ENCODE assay signal across 14 mouse cellular contexts in genomic region chr12:107978736-107979255, GRCm38 (mm10). TPM values are rescaled to one million over a fixed set of nuclear protein-coding genes. Genes with fewer than 3 reads are reported as not detected.
A peak's percentile ranks its signal among the peaks of the same experiment; 100 is the strongest.
DNase-seq lines count a peak whose midpoint lies in the region; ATAC-seq and TF ChIP-seq lines count a peak whose summit lies in the region.
"Had no signal": no experiment of that assay in that cellular context is flagged by ENCODE, and none has a peak within 500 bp of the region (broad histone marks: within the 10 kb centered on the region; RNA-seq: fewer than 3 reads in every experiment).

No protein-coding gene starts in this region.

- peaks cover 79% of the 10 kb centered on the region for H3K4me1 ChIP-seq in heart, embryonic 13.5 days
- H3K4me1 ChIP-seq in forebrain, embryonic 13.5 days, result peaks cover 99% of the 10 kb centered on the region
- peaks cover 82% of the 10 kb centered on the region for H3K4me1 ChIP-seq in midbrain, embryonic 14.5 days (ENCODE audit: control insufficient read depth, insufficient read depth, low read length)

- H3K27me3 ChIP-seq in heart, embryonic 13.5 days (replicated peaks), result peaks cover 54% of the 10 kb centered on the region
- H3K27me3 ChIP-seq in forebrain, embryonic 13.5 days, result no peaks in the 10 kb centered on the region
- no peaks in the 10 kb centered on the region; the same call in 1 of the 2 replicates for H3K27me3 ChIP-seq in midbrain, embryonic 14.5 days (ENCODE audit: control insufficient read depth, insufficient read depth, low read length)

- no peak for DNase-seq in heart, postnatal 25 days (ENCODE audit: low spot score)
- no peak for DNase-seq in layer of hippocampus, adult 2 months (ENCODE audit: low spot score in 2 of 2)
- no peak for DNase-seq in layer of hippocampus, adult 9-11 months
- DNase-seq in midbrain, embryonic 14.5 days, result no peak
- DNase-seq in left cerebral cortex, postnatal 36 days (ENCODE audit: low spot score in 2 of 2), result no peak
- DNase-seq in frontal cortex, postnatal 36 days (ENCODE audit: low spot score in 2 of 2), result no peak
- DNase-seq: adrenal gland, postnatal 36 days; cerebellum, adult 11-12 months; heart, postnatal 10 days; right cerebral cortex, adult 18-20 months had no signal

- peak overlapping the region; percentile 60; the same call in 1 of the 2 replicates for H3K4me3 ChIP-seq in heart, embryonic 13.5 days
- H3K4me3 ChIP-seq in layer of hippocampus, adult 2 months, result no peak overlapping the region
- no peak overlapping the region for H3K4me3 ChIP-seq in forebrain, embryonic 13.5 days
- H3K4me3 ChIP-seq in midbrain, embryonic 14.5 days (replicated peaks; ENCODE audit: low read depth, low read length), result no peak overlapping the region
- H3K4me3 ChIP-seq: left cerebral cortex, adult 2 months had no signal

- intact Hi-C loops in heart, postnatal 25 days (cut with DNase I), result no loop called here
- intact Hi-C loops in left cerebral cortex, postnatal 36 days (cut with DNase I), result loop anchor here (5.0 kb wide), 1 partner anchor 46 kb away; no protein-coding TSS in a partner anchor

- ATAC-seq in heart, embryonic 13.5 days (ENCODE audit: extremely low read depth, insufficient number of reproducible peaks, low FRiP score, low TSS enrichment), result no peak
- ATAC-seq in forebrain, embryonic 13.5 days, result no peak
- no peak for ATAC-seq in midbrain, embryonic 14.5 days (ENCODE audit: low FRiP score, low TSS enrichment)

- peak overlapping the region; percentile 86 for H3K9ac ChIP-seq in heart, embryonic 13.5 days
- H3K9ac ChIP-seq in forebrain, embryonic 13.5 days, result peak overlapping the region; percentile 63; the same call in 1 of the 2 replicates
- no peak overlapping the region for H3K9ac ChIP-seq in midbrain, embryonic 14.5 days (replicated peaks; ENCODE audit: low read length)
- H3K9ac ChIP-seq: liver, embryonic 14.5 days had no signal

- H3K4me2 ChIP-seq in heart, embryonic 13.5 days, result peak overlapping the region; percentile 93
- H3K4me2 ChIP-seq in forebrain, embryonic 13.5 days, result peak overlapping the region; percentile 66
- H3K4me2 ChIP-seq in midbrain, embryonic 14.5 days (ENCODE audit: low read length), result peak overlapping the region; percentile 74

- peak overlapping the region; percentile 94 for H3K27ac ChIP-seq in heart, embryonic 13.5 days (replicated peaks)
- H3K27ac ChIP-seq in layer of hippocampus, adult 2 months, result peak overlapping the region; percentile 76
- 0 out of 2 replicates have a peak overlapping the region, but pooled peaks have one; percentile 86 for H3K27ac ChIP-seq in forebrain, embryonic 13.5 days
- H3K27ac ChIP-seq in midbrain, embryonic 14.5 days (replicated peaks; ENCODE audit: low read depth, low read length), result no peak overlapping the region
- H3K27ac ChIP-seq: liver, embryonic 14.5 days had no signal

- H3K36me3 ChIP-seq in heart, embryonic 13.5 days, result no peaks in the 10 kb centered on the region
- H3K36me3 ChIP-seq in forebrain, embryonic 13.5 days (ENCODE audit: poor library complexity, severe bottlenecking), result no peaks in the 10 kb centered on the region
- no peaks in the 10 kb centered on the region for H3K36me3 ChIP-seq in midbrain, embryonic 14.5 days (ENCODE audit: control insufficient read depth, insufficient read depth, low read length)

- WGBS in heart, embryonic 13.5 days, result 59% methylated on average over 8 of the region's 8 CpGs
- 46% methylated on average over 8 of the region's 8 CpGs for WGBS in forebrain, embryonic 13.5 days
- 51% methylated on average over 8 of the region's 8 CpGs for WGBS in midbrain, embryonic 14.5 days

- no peak for TF ChIP-seq CTCF in layer of hippocampus, adult 2 months (conservative IDR thresholded peaks at IDR 0.05)

- no peaks in the 10 kb centered on the region for H3K9me3 ChIP-seq in heart, embryonic 13.5 days
- H3K9me3 ChIP-seq in forebrain, embryonic 13.5 days (replicated peaks), result no peaks in the 10 kb centered on the region
- H3K9me3 ChIP-seq in midbrain, embryonic 14.5 days (ENCODE audit: control insufficient read depth, low read length), result no peaks in the 10 kb centered on the region

RNA-seq across cellular contexts. Expression of gene Bcl11b, which starts 24.6 kb away (rescaled TPM):
- 4.5 and 4.6 TPM in 2 replicates for polyA plus RNA-seq in heart, embryonic 13.5 days (2015; fragmentation: Nextera tagmentation; extraction: Ambion mirVana)
- 1 to 10 TPM; 1.1 to 1.6 TPM for total RNA-seq in heart, postnatal 25 days (2021)
- total RNA-seq in layer of hippocampus, adult 2 months (2021), result 100 to 1,000 TPM; 144 to 145 TPM
- 53.5 and 61.1 TPM in 2 replicates for polyA plus RNA-seq in forebrain, embryonic 13.5 days (2015; fragmentation: Nextera tagmentation; extraction: Ambion mirVana)
- polyA plus RNA-seq in midbrain, embryonic 14.5 days (2014; fragmentation: Nextera tagmentation; extraction: Ambion mirVana), result 38.4 and 43.3 TPM in 2 replicates
- total RNA-seq in left cerebral cortex, postnatal 36 days (2021), result 10 to 100 TPM; 56.6 to 74.4 TPM

Comparison
In these comparisons a context has a peak if more than half of its experiments do, and no peak if none do; other contexts are left out.
1. RNA of gene Bcl11b, which starts 24.6 kb away (total RNA-seq): 144 to 145 TPM in layer of hippocampus, adult 2 months and 56.6 to 74.4 TPM in left cerebral cortex, postnatal 36 days; 1.1 to 1.6 TPM in heart, postnatal 25 days; every median in the first group is over 10 times any median in the second.
2. Peak in every context shown above with its lines, with median percentiles within 50 percentile points of each other: H3K4me2 ChIP-seq.